Mouse (Mus musculus) cerebellum, adult 2 months (tissue): ENCODE data around the gene Hnrnpl.

Experiments used
- CTCF ChIP-seq: fragments of 200-500 bp; IDR thresholded peaks from 2 replicates; pipeline ENCODE4 v1.5.1; 2011; ENCODE audit warnings: low read depth, mild to moderate bottlenecking, control low read depth, low read length, moderate library complexity, borderline replicate concordance; ENCODE audit not compliant: insufficient read depth
- POLR2A ChIP-seq: fragments of 200-500 bp; IDR thresholded peaks from 2 replicates; pipeline ENCODE4 v1.6.1; 2011; ENCODE audit warnings: low read length, control low read depth, borderline replicate concordance; ENCODE audit not compliant: insufficient read depth

DNA sequence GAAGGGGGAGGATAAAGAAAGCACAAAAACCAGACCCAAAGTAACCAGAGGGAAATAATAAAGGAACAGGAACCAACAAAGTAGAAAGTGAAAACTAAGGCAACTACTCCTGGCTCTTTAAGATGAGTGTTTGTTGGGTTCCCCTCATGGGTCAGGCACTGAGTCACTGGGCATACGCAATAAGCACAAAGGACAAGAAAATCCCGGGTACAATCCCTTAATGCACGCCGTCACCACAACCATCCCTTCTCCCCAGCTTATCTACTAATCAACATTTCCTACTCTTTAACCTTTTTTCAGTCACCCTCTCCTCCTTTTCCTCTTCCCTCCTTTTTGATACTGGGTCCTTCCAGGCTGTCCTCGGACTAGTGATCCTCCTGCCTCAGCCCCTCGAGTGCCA lies 43.1 kb upstream of the Hnrnpl start:
- TF ChIP-seq CTCF, result no peak
- no peak for TF ChIP-seq POLR2A
